Mouse (Mus musculus) midbrain, postnatal 0 days (tissue): ENCODE measurements around the gene Klhl11. TPM values are rescaled to one million over a fixed set of nuclear protein-coding genes. Genes with fewer than 3 reads are reported as not detected.

ENCODE experiments used
- ATAC-seq: fragments of 200-750 bp; cut with Nextera tagmentation; 2 replicates; pipeline ENCODE4 v1.8.0; 2017; ENCODE audit warnings: moderate number of reproducible peaks, mild to moderate bottlenecking, moderate TSS enrichment, moderate library complexity; ENCODE audit not compliant: low FRiP score
- DNase-seq: peaks from one replicate; pipeline ENCODE4 v3.0.0-alpha.2; 2015; ENCODE audit warnings: low spot score
- H3K27ac ChIP-seq: fragments of 300-500 bp; sonication (generic); 2 replicates; pipeline ENCODE4 v1.5.1; 2014; ENCODE audit warnings: low read depth, mild to moderate bottlenecking, low read length, mixed read lengths
- H3K27me3 ChIP-seq: fragments of 300-500 bp; sonication (generic); 2 replicates; pipeline ENCODE4 v1.6.1; 2014; ENCODE audit warnings: low read length, control low read depth, mixed read lengths; ENCODE audit not compliant: insufficient read depth
- H3K36me3 ChIP-seq: fragments of 300-500 bp; sonication (generic); 2 replicates; pipeline ENCODE4 v1.6.1; 2014; ENCODE audit warnings: low read length, control low read depth, mixed read lengths; ENCODE audit not compliant: insufficient read depth
- H3K4me1 ChIP-seq: fragments of 300-500 bp; sonication (generic); 2 replicates; pipeline ENCODE4 v1.6.1; 2014; ENCODE audit warnings: mild to moderate bottlenecking, control low read depth, antibody characterized with exemption, low read length, mixed read lengths; ENCODE audit not compliant: insufficient read depth
- H3K4me2 ChIP-seq: fragments of 300-500 bp; sonication (generic); 2 replicates; pipeline ENCODE4 v1.6.1; 2014; ENCODE audit warnings: low read depth, mild to moderate bottlenecking, low read length, mixed read lengths; ENCODE audit not compliant: poor library complexity, severe bottlenecking
- H3K4me3 ChIP-seq: fragments of 300-500 bp; sonication (generic); 2 replicates; pipeline ENCODE4 v1.5.1; 2014; ENCODE audit warnings: low read depth, mild to moderate bottlenecking, low read length, moderate library complexity
- H3K9ac ChIP-seq: fragments of 300-500 bp; sonication (generic); replicated peaks from 2 replicates; pipeline ENCODE4 v1.6.1; 2014; ENCODE audit warnings: mild to moderate bottlenecking, low read length, moderate library complexity, mixed read lengths; ENCODE audit not compliant: poor library complexity, severe bottlenecking
- H3K9me3 ChIP-seq: fragments of 300-500 bp; sonication (generic); 2 replicates; pipeline ENCODE4 v1.6.1; 2016; ENCODE audit warnings: low read length, control low read depth
- CTCF ChIP-seq: IDR thresholded peaks from 2 replicates; pipeline ENCODE4 v1.5.1; 2016; ENCODE audit warnings: antibody characterized with exemption, mild to moderate bottlenecking
- WGBS: fragments of 180-500 bp; shearing (Covaris S2); extraction: QIAGEN DNeasy Blood & Tissue Kit; methylation state at CpG from one replicate; pipeline ENCODE4 v1.1.7; 2014; 5-methylcytosine and 5-hydroxymethylcytosine counted together
- polyA plus RNA-seq: library from polyadenylated mRNA; unstranded; fragments of >200 nt; fragmentation: Nextera tagmentation; extraction: Ambion mirVana; gene quantifications from 2 replicates; pipeline ENCODE4 v1.2.1, GENCODE M21; 2015
- total RNA-seq: library from RNA; depleted of rRNA; stranded (reverse); fragments of >200 nt; gene quantifications from 2 replicates; pipeline ENCODE4 v1.2.3, GENCODE M21; 2014

Gene Klhl11
- total and polyA plus RNA-seq, 2 experiments from 2014 or later = 10.3 to 57.4 TPM

DNA sequence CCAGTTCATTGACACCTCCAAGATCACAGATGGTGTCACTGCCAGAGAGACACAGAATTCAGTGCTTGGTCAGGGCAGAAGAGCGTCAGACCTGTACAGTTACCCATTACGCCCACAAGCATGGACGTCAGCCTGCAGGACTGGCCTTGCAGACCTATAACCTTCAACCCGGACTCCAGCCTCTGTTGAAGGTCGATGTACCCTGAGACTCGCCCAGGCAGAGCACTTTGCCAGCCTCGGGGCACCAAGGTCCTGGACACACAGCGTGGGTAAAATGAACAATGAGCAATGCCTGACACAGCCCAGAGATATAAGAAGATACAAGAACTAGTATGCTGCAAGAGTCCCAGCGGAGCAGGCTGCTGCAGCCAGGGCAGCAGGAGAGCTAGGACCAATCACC, 42.5 kb upstream of the Klhl11 start:
- no peaks in the 10 kb centered on the region for H3K27me3 ChIP-seq
- H3K4me3 ChIP-seq = no peak overlapping the region
- TF ChIP-seq CTCF = no peak
- ATAC-seq (no peak), DNase-seq (no peak)
- WGBS = 95% methylated on average over 9 of the region's 9 CpGs
- H3K9me3 ChIP-seq = no peaks in the 10 kb centered on the region
- H3K36me3 ChIP-seq = peaks cover 76% of the 10 kb centered on the region
- no peak overlapping the region for H3K27ac ChIP-seq
- H3K9ac ChIP-seq = no peak overlapping the region
- H3K4me2 ChIP-seq = no peak overlapping the region
- no peaks in the 10 kb centered on the region for H3K4me1 ChIP-seq

DNA sequence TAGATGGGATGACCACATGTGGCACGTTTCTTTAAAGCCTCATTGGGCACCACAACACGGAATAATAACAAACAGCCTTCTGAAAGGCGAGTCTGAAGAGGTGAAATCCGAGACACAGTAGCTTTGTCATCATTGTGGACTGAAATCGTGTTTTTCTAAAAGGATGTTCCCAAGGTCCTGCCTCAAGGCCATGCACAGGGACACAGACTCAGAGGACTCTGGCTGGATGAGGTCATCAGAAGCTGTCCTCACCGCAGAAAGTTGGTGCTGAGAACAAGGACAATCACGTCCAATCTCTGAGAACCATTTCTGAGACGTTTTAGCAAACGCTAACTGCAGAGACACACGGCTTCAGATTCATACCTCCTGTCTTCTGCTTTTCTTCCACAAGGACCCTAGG, 41.2 kb upstream of the Klhl11 start:
- ATAC-seq (no peak), DNase-seq (no peak)
- 93% methylated on average over 10 of the region's 10 CpGs for WGBS
- no peak for TF ChIP-seq CTCF
- Histone ChIP-seq H3K27ac (no peak overlapping the region), H3K4me2 (no peak overlapping the region), H3K9me3 (no peaks in the 10 kb centered on the region), H3K36me3 (peaks cover 70% of the 10 kb centered on the region), H3K4me1 (no peaks in the 10 kb centered on the region), H3K4me3 (no peak overlapping the region), H3K27me3 (no peaks in the 10 kb centered on the region), H3K9ac (no peak overlapping the region)

- Histone ChIP-seq H3K36me3 (peaks cover 64% of the 10 kb centered on the region), H3K4me2 (no peak overlapping the region), H3K9ac (no peak overlapping the region), H3K27me3 (no peaks in the 10 kb centered on the region), H3K27ac (no peak overlapping the region), H3K9me3 (no peaks in the 10 kb centered on the region), H3K4me3 (no peak overlapping the region), H3K4me1 (no peaks in the 10 kb centered on the region)
- DNase-seq = peak; percentile 60
- TF ChIP-seq CTCF = peak; percentile 72
- ATAC-seq = no peak
- 93% methylated on average over 1 of the region's 1 CpGs for WGBS
Measured at GRCm38 (mm10) chr11:100512384-100512783, 39.8 kb upstream of the Klhl11 start.

DNA sequence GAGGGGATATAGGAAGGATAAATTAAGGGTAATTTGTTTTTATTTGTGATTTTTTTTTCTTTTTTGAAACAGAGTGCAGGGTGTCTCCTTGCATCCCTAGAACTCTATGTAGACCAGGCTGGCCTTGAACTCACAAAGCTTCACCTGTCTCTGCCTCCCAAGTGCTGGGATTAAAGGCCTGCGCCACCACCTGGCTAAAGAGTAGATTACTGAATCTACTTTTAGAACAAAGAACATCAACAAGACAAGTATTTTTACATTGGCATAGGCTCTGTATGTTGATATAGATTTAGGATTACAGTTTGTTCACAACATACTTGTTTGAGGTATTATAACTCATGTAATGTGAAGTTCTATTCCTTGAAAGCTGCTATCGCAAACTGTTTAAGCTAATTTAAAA, 38.0 kb upstream of the Klhl11 start:
- Histone ChIP-seq H3K27ac (no peak overlapping the region), H3K36me3 (peaks cover 55% of the 10 kb centered on the region), H3K4me1 (no peaks in the 10 kb centered on the region), H3K4me3 (no peak overlapping the region), H3K27me3 (no peaks in the 10 kb centered on the region), H3K9ac (no peak overlapping the region), H3K4me2 (no peak overlapping the region), H3K9me3 (no peaks in the 10 kb centered on the region)
- peak; percentile 23; the same call in 1 of the 2 replicates for TF ChIP-seq CTCF
- ATAC-seq (no peak), DNase-seq (no peak)
- 94% methylated on average over 2 of the region's 2 CpGs for WGBS

GRCm38 (mm10) chr11:100505997-100506396, 33.5 kb upstream of the Klhl11 start:
- H3K4me1 ChIP-seq = no peaks in the 10 kb centered on the region
- H3K9ac ChIP-seq = no peak overlapping the region
- DNase-seq = no peak
- H3K36me3 ChIP-seq = peaks cover 62% of the 10 kb centered on the region
- no peak for TF ChIP-seq CTCF
- ATAC-seq = no peak
- no peak overlapping the region for H3K27ac ChIP-seq
- H3K4me2 ChIP-seq = no peak overlapping the region
- H3K27me3 ChIP-seq = no peaks in the 10 kb centered on the region
- no peaks in the 10 kb centered on the region for H3K9me3 ChIP-seq
- no peak overlapping the region for H3K4me3 ChIP-seq
- WGBS = 93% methylated on average over 8 of the region's 8 CpGs

DNA sequence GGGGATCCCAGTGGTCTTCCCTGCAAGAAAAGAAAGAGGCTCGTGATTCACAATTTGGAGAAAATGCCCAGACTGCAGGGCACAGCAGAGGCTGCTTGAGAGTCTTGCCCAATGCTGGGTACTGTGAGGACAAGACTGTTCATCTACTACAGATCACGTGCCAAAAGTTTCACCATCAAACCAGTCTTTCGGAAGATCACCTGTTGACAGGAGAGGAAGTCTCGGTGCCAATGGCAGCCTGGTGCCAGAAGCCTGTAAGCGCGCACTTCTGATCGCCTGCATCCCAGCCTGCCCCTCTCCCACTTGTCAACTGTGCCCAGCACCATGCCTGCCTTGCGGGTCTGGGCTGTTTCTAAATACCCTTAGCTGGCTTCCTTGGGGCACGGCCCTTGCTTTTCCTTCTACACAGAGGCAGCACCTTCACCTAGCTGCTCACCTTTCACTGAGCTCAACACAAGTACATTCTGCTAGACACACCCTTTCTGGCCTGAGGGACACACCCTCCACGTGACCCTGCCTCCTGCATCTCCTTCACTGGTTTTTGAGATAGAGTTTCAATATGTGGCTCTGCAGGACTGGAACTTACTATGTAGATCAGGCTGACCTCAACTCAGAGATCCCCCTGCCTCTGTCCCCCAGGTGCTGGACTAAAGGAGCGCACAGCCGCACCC, 32.6 kb upstream of the Klhl11 start:
- no peak for TF ChIP-seq CTCF
- no peaks in the 10 kb centered on the region for H3K4me1 ChIP-seq
- no peak for DNase-seq
- no peak overlapping the region for H3K27ac ChIP-seq
- H3K9ac ChIP-seq = no peak overlapping the region
- H3K9me3 ChIP-seq = no peaks in the 10 kb centered on the region
- H3K36me3 ChIP-seq = peaks cover 68% of the 10 kb centered on the region
- no peak overlapping the region for H3K4me2 ChIP-seq
- no peak overlapping the region for H3K4me3 ChIP-seq
- ATAC-seq = no peak
- WGBS = 95% methylated on average over 12 of the region's 12 CpGs
- H3K27me3 ChIP-seq = no peaks in the 10 kb centered on the region
